Mouse (Mus musculus) right cerebral cortex, postnatal 4 days (tissue): ENCODE data around the gene Abcc12.
A peak's percentile ranks its signal among the peaks of the same experiment; 100 is the strongest.

Experiments used
- DNase-seq: peaks from one replicate; pipeline ENCODE4 v3.0.0-alpha.2; 2022

Abcc12 gene

DNA sequence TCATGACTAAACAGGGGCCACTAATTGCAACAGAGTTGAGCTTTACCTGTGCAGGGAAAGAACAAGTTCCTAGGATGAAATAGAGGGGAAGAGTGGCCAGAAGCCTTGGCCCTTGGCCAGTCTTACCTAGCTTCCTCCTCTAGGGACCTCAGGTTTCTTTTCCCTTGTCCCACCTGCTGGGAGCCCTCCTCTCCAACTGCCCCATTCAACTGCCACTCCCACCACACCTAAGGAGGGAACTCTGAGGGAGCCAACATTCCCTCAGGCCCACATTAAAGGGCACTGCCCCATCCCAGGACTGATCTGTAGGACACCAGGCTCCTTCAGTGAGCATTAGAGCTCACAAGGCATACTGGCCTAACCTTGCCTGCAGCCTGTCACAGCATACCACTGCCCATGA is at the start of gene Abcc12:
Gene Abcc12, minus strand, starts transcription at position 229 of the 400 bp plus-strand sequence.
- no peak for DNase-seq

DNA sequence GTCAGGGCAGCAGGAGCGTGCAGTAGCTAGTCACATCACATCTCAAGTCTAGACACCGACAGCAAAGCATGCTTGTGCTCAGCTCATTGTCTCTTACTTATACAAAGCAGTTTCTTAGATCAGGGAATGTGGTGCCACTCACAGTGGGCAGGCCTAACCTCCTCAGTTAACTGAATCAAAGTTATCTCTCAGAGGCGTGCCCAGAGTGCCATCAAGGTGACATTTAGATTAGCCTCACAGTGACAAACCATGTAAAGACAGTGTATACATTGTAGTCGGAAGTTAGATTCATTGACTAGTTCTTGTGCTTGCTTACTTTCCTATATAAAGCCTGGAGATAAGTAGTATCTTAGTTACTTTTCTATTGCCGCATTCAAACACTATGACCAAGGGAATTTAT is 49.7 kb upstream of the Abcc12 start:
- DNase-seq, result no peak

DNA sequence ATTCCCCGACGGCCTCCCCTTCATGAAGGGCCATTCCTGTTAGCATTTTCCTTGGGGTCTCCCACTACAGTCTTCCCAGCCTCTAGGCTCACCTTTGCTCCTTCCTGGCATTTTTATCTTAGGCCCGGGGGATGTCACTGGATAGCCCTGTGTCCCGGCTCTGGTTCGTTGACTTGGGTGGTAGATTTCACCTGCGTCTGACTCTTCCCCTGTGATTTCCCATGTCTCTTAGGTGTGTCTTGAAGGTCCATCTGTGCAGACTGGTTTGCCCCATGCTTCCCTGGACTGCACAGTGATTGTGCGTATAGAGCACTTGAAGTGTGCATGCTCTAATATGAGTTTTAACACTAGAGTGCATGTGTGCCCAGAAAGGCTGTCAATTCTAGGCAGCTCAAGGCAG is 44.4 kb upstream of the Abcc12 start:
- no peak for DNase-seq

DNA sequence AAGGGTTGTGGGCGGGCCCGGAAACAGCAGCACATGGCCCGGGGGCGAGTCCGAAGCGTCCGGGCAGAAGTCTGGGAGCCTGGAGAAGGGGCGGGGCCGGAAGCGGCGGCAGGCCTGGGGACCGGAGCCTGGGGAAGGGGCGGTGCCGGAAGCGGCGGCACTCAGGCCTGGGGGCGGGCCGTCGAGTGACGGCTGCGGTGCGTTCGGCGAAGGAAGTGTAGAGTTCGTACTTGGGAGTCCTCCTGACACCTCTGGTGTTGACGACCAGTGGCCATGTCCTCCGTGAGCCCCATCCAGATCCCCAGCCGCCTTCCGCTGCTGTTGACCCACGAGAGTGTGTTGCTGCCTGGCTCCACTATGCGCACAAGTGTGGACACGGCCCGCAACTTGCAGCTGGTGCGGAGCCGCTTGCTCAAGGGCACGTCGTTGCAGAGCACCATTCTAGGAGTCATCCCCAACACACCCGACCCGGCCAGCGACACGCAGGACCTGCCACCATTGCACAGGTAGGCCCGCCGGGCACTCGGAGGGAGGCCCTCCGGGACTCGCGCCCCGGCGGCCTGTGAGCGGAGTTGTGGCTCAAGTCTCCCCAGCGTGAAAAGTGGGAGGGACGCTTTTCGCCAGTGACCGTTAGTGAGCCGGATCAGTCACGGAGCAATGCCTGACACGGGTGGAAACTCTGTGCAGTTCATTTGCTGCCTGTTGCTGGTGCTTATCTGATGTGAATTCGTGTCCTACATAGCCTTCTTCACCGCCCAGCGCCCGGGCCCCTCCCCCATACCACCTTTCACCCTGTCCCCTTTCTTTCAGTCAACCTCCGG is 43.6 kb upstream of the Abcc12 start, which contains the start of gene Lonp2:
Gene Lonp2, plus strand, starts transcription at position 133 of the 821 bp plus-strand sequence.
- peak; percentile 95 for DNase-seq

DNA sequence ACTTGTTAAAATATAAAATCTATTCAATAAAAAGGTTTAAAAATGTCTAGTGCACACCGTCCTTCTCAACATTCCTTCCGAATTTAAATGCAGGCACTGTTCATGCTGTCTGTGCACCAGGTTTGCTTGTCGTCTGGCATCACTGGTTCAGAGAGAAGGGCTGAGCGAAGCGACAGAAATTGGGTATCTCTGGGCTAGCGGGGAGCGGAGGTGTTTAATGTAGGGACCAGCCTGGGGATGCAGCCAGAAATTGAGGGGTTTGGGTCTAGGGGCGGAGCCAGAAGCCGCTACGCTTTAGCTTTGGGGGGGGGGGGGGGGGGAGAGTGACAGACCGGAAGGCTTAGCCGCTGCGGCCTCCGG is 43.0 kb upstream of the Abcc12 start:
- no peak for DNase-seq

DNA sequence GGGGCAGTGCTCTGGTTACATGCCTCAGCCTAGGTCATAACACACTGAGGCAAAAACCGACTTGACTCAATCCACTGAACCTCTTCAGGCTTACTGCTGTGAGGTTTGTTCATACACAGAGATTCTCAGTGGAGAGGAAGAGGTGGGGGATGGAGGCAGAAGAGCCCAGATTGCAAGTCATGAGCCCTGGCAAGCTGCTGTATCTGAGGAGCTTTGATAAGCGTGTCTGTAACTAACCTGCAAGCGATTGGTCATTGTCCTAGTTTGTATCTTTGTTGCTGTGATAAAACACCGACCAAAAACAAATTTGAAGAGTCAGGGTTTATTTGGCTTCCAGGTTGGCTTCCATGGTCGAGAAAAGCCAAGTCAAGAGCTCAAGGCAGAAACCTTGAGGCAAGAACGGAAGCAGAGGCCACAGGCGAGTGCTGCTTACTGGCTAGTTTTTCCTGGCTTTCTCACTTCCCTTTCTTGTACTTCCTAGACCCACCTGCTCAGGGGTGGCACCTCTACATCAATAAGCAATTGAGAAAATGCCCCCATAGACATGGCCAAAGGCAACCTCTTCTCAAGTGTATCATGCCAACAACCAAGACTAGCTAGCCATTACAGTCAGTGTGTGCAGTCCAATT is 37.4 kb upstream of the Abcc12 start:
- no peak for DNase-seq

DNA sequence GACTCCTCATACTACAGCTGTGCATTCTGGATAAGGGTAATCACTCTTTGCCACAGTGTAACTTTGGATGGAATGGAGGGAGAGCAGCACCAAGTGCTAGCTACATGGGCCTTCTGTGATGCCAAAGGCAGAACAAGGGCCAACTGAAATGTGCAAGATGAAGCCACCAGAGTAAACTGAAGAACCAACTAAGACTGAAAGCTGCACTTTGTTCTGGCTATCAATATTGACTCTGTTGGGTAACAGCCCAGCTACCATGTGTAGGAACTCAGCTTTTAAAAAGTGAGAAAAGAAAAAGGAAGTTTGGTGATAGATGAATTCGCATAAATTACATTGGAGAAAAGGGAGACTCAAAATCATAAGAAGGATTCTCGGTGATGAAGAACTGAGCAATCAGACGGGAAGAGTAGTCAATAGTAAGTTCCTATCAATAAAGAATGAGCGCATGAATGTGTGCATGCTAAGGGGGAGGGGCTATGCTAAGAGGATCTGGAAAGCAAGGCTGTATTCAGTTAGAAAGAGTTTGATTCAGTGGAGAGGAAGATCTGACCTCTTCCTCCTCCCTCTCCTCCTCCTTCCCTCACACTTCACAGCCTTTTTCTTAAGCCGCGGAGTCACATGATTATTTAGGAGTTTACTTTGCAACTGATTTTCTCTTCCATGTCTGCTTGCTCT is 34.7 kb upstream of the Abcc12 start:
- DNase-seq, result no peak

DNA sequence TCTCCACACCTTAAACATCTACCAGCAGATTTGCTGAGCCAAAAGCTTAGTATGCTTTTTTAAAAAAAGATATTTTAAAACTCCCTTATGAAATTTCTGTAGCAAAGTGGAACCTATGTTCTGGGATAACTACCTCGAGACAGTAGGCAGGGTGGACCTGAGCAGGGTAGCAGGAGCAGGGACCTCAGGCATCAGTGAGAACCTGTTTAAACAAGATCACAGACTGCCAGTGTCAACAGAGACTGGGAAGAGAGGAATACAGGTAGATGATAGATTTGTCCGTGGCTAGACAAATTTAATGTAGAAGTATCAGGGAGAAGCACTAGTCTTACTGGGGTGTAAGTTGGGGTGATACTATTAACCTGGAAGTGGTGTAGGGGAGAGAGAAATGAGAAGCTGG is 33.3 kb upstream of the Abcc12 start:
- no peak for DNase-seq

DNA sequence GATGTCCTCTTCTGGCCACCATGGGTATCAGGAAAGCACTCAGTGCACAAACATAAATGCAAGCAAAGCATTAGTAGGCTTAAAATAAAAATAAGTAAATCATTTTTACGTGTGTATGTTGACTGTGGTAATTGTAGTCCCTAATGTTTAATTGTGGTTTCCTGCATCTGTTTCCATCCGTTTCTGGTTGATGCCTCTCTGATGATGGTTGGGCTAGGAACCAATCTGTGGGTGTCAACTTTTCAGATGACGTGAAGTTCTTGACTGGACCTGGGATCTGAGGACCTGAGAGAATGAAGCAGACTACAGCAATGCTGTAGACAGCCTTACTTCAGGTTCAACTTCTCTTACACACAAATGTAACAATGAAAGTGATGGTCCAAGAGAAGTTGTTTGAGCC is 24.2 kb upstream of the Abcc12 start:
- DNase-seq, result no peak

DNA sequence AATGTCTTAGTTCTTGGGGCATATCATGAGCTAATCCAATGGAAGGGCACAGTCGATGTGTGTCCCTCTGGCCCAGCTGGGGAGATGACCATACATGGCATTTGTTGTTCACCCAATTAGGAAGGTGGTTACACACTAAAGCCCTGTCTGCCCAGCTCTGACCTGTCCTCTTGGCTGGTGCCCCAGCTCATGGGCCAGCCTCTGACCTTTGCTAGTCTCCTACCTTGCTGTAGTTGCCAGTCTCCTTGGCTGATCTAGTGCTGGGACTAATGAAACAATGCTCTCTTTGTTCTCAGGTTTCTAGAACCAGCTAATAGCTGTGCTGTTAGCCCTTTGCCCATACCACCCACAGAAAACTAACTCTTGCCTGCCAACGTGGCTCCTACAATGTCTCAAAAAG is 22.7 kb upstream of the Abcc12 start:
- DNase-seq, result no peak

DNA sequence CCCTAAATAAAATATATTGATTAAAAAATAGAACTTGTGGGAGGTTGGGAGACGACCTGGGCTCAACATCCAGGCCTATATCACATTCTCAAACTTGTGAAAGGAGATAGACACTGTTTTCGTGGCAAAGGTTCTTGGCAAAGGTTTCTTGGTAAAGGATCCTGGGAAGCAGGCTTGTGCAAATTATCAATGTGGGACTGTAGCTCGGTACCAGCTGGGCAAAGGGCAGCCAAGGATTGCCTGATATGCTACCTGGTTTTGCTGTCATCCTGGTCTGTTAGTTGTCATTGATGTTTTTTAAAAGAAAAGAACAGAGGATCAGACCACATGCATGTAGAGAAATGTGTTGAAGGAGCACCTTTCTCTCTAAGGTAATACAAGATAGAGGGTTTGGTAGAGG is 19.8 kb upstream of the Abcc12 start:
- DNase-seq, result no peak

DNA sequence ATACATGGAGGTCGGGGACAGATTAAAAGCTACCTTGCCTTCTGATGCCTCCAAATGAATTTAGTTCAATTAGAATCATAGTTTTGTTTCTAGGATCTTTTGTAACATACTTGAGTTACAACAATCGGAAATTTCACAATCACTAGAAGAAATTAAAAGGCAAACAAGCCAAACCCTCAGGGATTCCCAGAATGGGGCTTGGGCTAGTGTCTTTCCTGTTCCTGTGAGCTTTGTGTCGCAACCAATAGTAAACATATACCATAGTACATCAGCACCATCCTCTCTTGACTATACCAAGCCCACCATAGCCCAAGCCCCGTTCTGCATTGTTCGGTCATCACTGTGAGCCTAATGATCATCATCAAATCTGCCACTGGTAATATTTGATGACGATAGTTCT is 18.8 kb upstream of the Abcc12 start:
- no peak for DNase-seq

DNA sequence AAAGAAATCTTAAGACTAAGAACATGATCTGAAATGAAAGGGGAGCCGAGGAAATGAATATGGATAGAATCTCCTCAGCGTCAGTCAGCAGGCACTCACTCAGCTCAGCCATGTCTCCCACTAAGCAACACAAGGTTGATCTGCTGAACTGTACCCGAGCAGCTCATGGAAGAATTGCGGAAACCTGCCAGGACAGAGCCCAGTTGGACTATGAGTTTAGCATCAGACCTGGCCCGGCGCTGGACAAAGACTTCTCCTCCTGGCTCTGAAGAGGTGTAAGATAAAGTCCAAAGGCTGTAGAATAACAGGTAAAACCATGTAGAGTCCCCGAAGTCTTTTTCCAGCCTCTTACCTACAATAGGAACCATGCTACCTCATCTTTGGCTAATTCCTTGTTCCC is 17.2 kb upstream of the Abcc12 start:
- DNase-seq, result no peak

DNA sequence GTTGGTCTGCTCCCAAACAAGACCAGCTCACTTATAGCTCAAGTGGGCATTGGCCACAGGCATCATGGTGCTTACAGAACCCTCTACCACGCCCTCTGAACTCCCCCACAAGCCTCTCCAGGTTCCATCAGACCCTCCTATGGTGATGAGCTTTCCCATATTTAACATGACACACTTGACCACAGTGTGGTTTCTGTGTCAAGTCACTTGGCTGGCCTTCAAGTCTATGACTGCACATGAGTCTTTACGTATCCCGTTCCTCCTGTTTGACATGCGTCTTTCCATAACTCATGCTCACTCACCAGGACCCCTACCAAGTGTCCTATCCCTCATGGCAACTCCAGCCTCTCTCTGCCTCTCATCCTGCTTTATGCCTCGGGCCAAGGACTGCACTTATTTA is 15.2 kb upstream of the Abcc12 start:
- DNase-seq, result no peak

DNA sequence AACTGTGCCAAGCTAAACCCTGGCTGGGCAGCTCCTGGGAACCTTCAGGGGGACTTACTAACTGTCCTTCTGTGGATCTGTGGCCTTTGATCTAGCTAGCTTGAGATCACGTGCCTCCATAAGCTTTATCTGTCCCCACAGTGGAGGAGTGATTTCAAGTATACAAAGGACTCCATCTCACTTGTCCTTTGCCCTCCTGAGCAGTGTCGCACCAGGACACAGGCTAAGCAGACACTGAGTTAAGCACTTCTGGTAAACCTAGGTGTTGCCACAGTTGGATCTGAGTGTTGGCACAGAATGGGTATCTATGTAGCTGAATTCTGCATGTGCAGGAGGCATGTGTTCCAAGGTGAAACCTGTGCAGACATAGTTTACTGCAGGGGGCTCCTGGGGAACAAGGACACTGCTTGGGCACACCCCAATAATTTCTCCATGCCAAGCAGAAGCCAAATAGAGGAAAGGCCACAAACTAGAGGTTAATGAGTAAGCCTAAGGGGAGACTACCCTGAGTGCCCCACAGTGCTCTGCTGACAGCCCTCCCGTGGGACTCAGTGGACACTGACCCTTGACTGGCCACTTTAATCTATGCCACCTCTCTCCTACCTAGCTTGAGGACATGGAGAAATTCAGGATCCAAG is 13.8 kb upstream of the Abcc12 start:
- DNase-seq, result no peak

DNA sequence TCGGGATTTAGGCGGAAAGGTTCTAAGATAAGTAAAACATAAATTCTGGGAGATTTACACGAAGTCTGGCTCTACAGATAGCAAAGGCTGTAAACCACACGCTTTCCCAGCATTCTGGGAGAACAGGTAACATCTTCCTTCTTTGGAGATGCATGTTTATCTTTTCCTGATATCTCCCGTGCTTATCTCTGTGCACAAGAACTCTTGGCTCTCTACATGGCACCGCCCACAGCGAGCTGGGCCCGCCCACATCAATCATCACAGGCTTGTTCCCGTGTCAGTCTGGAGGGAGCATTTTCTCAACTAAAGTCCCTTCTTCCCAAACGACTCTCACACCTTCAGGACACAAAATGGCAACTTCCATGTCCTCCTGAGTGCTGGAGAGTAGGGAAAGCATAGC is 12.6 kb upstream of the Abcc12 start:
- no peak for DNase-seq

DNA sequence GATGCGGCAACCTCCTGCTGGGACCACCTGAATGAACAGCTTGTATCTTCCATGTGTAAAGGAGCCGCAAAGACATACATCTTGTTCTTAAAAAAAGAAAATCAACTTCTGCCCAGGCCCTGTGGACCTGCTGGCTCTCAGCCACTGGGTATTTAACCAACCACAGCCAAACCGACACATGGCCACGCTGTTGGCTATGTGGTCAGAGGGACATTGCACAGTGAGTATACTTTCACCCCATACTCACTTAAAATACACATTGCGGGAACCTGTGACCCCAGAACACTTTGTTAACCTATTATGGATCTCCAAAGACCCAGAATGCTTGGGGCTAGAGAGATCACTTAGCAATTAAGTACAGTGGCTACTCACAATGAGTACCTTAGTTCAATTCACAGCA is 7.9 kb upstream of the Abcc12 start:
- no peak for DNase-seq

DNA sequence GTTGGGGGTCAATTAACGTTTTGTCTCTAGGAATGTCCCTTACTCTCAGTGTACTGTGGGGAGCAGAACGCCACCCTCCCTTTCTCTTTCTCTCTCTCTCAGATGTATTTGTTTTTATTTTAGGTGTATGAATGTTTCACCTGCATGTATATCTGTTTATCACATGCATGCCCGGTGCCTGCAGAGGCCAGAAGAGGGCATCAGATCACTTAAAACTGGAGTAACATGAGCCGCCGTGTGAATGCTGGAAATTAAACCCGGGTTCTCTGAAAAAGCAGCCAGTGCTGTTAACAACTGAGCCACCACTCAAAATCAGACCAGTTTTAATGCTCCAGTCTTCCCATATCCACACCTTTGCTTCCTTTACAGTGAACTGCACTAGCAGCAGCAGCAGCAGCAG is 6.2 kb upstream of the Abcc12 start:
- no peak for DNase-seq

DNA sequence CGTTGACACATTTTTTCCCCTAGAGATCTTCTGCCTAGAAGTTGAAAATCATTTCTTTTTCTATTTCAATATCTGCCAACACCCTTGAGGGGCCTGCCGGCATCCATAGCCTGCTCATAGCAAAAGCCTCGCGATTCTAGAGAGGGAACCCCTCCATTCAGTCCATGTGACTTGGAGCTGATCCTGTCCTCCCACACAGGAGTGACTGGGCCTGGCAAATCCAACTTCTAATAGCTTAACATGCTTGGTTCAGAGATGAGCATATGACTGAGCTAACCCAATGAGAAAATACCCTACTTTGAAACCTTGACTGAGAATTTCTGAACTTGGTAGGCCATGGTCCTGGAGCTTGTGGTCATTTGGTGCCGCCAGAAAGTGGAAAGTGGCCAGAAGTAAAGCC is 5.6 kb upstream of the Abcc12 start:
- DNase-seq, result no peak

DNA sequence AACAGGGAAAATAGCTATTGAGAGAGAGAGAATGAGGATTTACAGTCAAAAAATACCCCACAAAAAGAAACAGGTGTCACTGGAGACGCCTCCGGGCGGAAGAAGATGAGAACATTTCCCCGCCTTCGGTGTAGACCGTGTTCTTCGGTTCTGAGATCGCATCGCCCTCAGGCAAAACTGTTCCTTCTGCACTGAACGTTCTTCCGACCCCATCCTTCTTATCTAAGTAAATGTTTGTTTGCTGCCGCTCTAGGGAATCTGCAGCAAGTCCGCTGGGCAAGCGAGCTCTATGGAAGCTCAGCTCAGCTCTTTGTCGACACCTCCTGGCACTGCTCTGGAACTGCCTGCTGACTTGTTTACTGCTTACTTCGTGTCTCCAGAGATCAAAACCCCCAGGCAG is 5.0 kb upstream of the Abcc12 start:
- DNase-seq, result peak; percentile 77

DNA sequence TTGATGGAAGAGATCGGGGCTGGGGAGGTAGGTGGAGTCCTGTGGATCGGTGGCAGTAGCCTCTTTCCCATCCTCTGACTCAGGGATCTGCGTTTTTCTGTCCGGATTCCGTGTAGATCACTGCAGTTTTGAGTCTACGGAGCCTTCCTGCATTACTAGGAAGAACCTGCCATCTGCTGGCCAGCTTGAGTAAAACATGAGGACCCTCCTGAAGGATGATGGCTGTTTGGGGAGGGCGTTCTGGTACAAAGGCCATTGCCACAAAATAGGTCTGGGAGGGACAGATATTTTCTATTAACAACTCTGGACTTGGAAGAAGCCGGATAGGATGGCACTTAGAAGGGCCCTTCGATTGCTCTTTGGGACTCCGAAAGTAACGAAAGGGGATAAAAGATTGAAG is 4.6 kb upstream of the Abcc12 start:
- peak; percentile 91 for DNase-seq

DNA sequence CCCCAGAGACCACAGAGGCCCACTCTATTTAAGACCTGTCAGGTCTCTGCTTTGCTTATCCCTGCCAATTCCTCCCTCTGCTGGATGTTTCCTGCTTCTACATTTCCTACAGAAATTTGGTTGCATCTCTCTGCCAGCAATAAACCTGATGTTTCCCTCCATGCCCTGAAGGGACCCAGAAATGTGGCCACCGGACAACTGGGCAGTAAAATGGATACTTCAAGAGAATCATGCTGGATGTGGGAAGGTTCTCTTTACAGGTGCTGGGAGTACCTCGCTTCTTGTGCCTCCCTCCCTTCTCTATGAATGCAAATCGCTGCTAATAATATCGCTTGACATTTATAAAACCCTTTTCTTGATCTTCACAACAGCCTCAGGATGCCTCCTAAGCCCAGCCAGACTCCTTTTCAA is 1.4 kb upstream of the Abcc12 start:
- DNase-seq, result peak; percentile 21

DNA sequence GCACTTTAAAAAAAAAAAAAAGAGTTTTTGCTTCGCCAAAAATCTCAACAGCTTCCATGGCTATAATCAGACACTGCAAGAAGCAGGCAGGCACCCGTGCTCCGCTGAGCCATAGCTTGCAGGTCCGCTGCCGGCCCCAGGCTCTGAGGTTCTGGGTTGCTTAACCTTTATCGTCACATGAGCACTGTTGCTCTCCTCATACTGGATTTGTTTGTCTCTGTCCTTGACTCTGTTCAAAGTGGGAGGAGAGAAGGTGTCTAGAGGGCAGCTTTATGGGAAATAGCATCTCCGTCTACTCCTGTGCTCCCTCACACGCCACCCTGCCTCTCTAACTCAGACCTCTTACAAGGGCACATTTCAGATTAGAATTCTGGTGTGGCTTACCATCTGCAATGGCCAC is 1.8 kb downstream of the Abcc12 start:
- peak; percentile 22 for DNase-seq

DNA sequence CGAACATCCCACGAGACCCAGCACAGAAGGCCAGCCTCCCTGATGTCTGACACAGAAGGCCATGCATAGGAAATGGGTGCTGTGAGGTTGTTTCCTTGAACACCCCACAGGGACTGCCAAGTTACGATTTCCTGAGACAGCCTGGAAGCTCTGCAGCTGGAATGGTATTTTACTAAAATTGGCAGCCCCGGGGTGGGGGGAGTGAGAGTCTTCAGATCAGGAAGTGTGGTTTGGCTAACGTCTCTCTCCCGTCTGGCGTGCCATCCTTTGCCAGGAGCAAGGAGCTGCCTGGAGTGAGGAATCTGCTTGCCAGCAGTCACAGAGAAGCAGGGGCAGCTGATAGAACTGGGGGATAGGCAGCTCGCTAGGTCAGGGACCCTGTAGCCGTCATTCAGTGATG is 2.4 kb downstream of the Abcc12 start:
- peak; percentile 66 for DNase-seq
